Mouse (Mus musculus): ENCODE measurements around the gene Avpr1a.

DNA sequence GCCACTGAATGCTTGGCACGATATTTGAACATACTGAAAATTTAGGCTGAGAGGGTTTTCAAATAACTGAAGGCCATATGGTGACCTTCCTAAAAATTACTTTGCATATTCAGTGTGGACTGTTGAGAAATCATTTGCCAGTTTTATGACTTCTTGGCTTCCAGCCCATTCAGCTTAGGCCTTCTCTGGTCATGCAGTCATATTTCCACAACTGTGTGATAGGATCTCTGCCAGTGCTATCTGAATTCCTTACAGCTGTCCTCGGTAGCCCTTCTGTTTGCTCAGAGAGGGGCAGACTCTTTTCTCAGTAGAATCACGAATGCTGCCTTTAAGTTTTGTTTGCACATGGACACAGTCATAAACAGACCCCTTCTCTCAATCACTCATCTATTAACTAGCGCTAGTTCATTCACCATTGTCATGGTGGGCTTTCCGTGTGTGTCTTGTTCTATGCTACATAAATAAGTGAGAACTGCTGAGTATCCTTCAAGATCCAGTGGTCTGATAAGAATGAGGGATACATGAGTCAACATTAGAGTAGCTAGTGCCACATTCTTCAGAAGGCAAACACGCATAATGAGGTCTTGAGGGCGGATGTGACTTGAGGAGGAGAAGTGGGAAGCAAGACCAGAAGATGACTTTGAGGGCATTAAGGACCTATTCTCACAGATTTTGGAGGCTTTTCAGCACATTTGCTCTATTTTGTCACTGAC, 39.4 kb upstream of the Avpr1a start:
- TF ChIP-seq CTCF (IDR thresholded peaks at IDR 0.05; ENCODE audit: extremely low read depth, insufficient read depth, insufficient read length, insufficient replicate concordance) (no peak), POLR2A (IDR thresholded peaks at IDR 0.05; ENCODE audit: low read depth, low read length) (no peak)

Data from spleen, adult 2 months (tissue).